Mouse (Mus musculus) lung, adult 18-20 months (tissue): ENCODE data around the gene Papola.

Experiments
- DNase-seq, 2 experiments: peaks; one replicate each; pipeline ENCODE4 v3.0.0; 2022; ENCODE audit warnings: mixed read lengths in 2 of 2

Papola gene

DNA sequence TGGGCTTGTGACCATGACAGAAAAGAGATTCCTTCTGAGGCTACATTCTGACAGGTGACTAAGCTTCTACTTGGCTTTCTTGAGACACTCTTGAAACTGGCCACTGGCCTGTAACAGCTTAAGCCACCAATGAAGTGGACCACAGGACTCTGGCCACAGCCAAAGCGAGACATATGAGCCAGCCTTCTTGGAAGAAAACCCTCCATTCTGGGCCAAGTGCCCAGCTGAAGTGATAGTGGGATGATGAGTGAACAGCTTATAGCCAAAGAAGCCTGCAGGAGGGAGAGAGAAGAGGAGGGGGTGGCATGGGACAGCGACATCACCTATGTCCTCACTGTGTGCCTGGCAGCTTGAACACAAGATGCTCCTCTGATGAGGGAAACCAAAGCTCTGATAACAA is 83.2 kb downstream of the Papola start:
- DNase-seq = no peak

DNA sequence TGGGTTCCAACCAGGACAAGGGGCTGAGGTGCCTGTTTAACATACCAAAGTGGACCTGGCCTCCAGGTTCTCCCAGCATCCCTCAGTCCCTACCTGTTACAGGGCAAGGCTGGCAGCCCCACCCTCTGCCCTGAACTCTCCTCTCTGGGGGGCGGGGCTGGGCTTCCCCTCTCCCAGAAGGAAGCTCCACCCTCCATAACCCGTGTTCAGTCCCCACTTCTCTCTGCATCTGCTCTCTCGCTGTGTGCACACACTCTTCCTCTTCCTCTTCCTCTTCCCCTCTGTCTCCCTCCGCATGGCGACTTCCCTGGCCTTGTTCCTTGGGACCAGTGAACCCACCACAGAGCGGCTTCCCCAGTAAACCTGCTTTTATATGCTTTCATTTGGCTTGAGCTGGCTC is 84.7 kb downstream of the Papola start:
- no peak for DNase-seq

DNA sequence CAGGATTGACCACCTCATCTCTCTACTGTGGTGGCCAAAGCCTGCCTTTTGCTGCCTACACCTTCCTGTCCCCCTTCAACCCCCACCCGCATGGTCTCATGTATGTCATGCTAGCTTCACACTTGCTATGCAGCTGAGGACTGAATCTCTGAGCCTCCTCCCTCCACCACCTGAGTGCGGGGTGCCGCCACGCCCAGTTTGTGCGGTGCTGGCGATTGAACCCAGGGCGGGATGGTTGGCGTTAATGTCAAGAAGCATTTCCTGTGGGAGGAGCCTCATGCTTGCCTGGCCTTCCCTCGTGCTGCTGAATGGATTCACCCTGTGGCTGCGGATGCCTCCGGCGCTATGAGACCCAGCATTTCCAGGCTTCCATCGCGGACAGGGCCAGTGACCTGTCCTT is 85.2 kb downstream of the Papola start:
- DNase-seq = no peak

DNA sequence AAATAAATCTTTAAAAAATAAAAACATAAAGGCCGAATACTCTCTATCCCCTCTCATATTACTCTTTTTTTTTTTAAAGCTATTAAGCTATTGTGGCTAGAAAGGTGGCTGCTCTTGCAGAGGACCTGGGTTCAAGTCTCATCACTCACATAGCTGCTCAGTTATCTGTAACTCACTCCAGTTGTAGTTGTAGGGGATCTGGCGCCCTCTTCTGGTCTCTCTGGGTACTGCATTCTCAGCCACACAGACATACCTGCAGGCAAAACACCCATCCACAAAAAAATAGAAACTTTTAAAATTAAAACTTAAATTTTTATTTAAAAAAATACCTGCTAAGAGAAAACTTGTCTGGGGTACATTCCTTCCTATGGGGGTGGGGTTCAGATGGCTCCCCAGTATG is 88.8 kb downstream of the Papola start:
- DNase-seq = no peak

DNA sequence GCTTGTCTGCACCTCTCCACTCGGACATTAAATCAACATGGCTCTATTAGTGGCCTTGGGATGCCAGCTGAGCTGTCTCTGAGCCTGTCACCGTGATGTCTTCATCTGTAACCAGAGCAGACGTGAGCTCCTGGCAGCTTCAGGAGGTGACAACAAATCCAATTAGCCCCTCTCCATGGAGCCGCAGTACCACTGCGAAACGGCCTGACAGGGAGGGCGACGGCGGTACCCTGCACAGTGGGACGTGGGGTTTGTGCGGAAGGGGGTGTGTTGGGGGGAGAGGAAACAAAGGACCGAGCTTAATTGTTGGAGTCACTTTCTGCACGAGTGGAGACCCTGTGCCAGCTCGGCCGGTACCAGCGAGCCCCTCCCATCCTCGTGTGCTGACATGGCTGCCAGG is 90.6 kb downstream of the Papola start:
- DNase-seq = no peak

DNA sequence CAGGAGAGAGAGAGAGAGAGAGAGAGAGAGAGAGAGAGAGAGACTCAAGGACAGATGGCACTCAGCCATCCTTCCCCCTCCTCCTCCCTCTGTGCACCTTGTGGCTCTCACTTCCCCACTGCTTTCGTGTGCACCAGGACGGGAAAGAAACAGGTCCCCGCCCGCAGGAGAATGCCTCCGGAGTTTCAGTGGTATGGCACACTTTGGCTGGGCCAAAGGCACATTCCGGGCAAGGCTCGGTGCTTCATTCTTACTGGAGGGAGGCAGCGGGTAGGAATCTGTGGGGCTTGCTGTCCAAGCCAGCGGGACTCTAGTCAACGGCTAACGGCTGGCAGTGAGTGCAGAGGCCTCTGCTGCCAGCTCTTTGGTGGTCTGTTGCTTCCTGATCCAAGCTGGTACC is 92.0 kb downstream of the Papola start:
- DNase-seq = no peak

DNA sequence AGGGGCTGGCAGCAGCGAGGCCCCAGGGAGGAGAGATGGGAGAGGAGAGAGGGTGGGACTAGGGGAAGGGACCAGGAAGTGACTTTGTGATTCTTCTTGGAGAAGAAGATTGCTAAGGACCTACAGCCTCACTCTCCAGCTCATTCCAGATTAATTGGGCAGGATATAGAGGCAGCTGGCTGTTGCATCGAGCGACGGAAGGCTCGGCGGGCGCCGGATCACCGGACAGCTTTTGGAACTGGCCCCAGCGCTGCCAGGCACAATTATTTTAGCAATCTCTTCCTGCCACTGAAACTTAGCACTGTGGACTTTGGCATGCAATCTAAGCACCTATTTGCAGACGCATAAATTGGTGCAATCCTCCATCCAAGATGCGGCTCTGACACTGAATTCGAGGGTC is 92.4 kb downstream of the Papola start:
- no peak for DNase-seq

DNA sequence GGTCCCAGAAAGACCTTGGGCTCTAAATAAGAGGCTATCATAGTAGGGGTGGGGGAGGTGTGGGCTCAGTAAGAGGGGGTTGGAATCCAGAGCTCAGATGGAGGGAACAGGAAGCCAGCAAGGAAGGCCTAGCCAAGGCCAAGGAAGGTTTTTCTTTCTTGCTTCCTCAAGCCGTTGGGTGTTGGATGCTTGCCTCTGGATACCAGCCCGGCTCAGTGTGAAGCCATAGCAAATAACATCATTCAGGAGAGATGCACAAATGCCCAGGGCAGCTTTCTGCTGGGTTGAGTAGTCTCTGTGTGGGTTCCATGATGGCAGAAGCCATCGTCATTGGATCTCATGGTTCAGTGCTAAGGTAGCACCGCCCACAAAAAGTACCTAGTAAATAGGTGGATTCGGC is 94.3 kb downstream of the Papola start:
- no peak for DNase-seq

DNA sequence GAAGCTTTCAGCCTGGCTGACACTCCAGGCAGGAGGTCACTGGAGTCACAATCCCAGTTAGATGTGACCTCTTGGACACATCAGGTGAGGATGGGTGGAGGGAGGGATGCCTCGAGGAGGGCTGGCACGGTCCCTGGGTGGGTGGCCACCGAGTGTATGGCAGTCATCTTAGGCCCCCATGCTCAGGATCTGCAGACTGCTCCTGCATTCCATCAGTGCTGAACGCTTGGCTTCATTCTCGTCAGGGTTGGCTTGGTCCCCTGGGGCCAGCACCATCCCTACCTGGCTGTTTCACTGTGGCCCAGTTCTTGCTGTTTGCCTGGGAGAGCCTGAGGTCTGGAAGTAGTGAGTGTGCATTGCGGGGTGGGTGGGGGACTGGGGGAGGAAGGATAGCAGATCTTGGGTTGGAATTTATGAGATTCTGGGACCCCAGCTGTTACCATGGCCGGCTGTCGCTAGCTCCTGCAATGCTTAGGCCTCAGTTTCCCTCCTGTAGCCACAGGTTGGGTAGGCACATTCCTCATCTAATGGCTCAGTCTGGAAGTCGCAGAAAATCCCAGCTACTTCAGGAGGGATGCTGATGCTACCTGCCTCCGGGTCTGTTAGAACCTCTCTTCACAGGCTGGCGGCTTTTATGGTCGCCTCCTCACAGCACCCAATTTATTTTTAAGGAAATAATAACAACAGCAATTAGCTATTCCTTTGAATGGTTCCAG is 99.5 kb downstream of the Papola start:
- no peak for DNase-seq

DNA sequence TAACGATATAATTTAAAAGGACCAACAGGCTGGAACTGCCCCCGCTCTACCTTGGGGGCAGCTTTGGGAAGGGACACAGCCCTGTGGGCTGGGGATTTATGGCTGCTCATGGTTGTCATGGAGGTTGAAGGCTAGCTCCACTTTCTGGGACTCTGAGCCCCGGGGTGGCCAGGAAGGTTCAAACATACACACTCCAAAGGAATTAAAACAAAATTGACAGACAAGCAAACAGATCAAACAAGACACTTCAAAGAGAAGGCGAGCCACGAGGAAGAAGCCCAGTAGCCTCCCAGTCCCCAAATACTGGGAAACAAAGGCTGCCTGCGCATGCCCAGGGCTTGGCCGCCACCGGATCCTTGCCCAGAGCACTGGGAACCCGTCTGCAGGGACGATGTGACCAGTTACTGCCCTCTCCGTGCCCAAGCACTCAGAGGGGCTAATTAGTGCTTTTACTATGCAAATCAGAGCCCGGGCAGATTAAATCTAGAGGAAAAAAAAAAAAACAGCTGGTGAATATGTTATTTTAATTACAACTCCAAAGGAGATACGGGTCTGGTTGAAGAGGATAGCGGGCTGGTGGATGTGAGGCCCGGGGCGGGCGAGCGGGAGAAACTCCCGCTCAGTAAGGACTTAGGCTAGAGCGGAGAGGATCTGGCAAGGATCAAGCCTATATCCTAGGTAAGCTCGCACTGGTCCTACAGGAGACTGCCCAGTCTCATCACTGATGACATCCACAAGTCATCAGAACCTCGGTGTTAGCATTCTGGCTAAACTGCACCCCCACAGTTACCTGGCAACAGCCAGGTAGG is 100.2 kb downstream of the Papola start:
- no peak for DNase-seq
